Mouse (Mus musculus) G1E (cell line): ENCODE results near the gene 2010111I01Rik. TPM values are rescaled to one million over a fixed set of nuclear protein-coding genes. Genes with fewer than 3 reads are reported as not detected.

Experiments used
- ATAC-seq: 2 replicates; pipeline ENCODE4 v1.8.0; 2016; ENCODE audit warnings: mild to moderate bottlenecking; ENCODE audit not compliant: insufficient number of reproducible peaks, poor library complexity, low FRiP score, severe bottlenecking; ENCODE audit errors: extremely low read depth
- DNase-seq: peaks from one replicate; pipeline ENCODE4 v3.0.0; 2012; ENCODE audit warnings: low spot score
- H3K27me3 ChIP-seq: 2 replicates; pipeline ENCODE4 v1.6.1; 2012; ENCODE audit warnings: mild to moderate bottlenecking, low read length, inconsistent platforms; ENCODE audit not compliant: insufficient read depth
- H3K36me3 ChIP-seq: replicated peaks from 2 replicates; pipeline ENCODE3; 2012; ENCODE audit warnings: mild to moderate bottlenecking, inconsistent platforms
- H3K4me1 ChIP-seq: 2 replicates; pipeline ENCODE4 v1.6.1; 2012; ENCODE audit warnings: low read depth, low read length, inconsistent platforms, mixed read lengths; ENCODE audit not compliant: insufficient read depth
- H3K4me3 ChIP-seq: 2 replicates; pipeline ENCODE4 v1.5.1; 2012; ENCODE audit warnings: low read depth, mild to moderate bottlenecking, inconsistent platforms, low read length, moderate library complexity, mixed read lengths
- H3K9me3 ChIP-seq: replicated peaks from 2 replicates; pipeline ENCODE4 v1.6.1; 2012; ENCODE audit warnings: inconsistent platforms
- CTCF ChIP-seq: IDR thresholded peaks from 2 replicates; pipeline ENCODE4 v1.5.1; 2012; ENCODE audit warnings: low read depth, low read length, inconsistent platforms, mixed read lengths
- GATA1 ChIP-seq: IDR thresholded peaks from 2 replicates; pipeline ENCODE4 v1.6.1; 2012; ENCODE audit warnings: borderline replicate concordance, low read length, inconsistent platforms, mixed read lengths
- GATA2 ChIP-seq: IDR thresholded peaks from 2 replicates; pipeline ENCODE4 v1.6.1; 2012; ENCODE audit warnings: low read depth, low read length, inconsistent platforms, borderline replicate concordance
- POLR2AphosphoS5 ChIP-seq: IDR thresholded peaks from 2 replicates; pipeline ENCODE4 v1.6.1; 2012; ENCODE audit warnings: low read depth, low read length, inconsistent platforms; ENCODE audit not compliant: insufficient replicate concordance
- TAL1 ChIP-seq: conservative IDR thresholded peaks from 2 replicates; pipeline ENCODE4 v1.6.1; 2012; ENCODE audit warnings: low read depth, low read length, inconsistent platforms, mixed read lengths
- polyA plus RNA-seq: library from polyadenylated mRNA; stranded (reverse); fragments of >175 nt; gene quantifications from 2 replicates; pipeline ENCODE4 v1.2.3, GENCODE M21; 2012
- total RNA-seq, 2 experiments: library from RNA; stranded (forward) in 1 of 2; stranded (reverse) in 1 of 2; fragments of 200-1000 nt in 1 of 2; fragments of >200 nt in 1 of 2; fragmentation: Nextera tagmentation in 1 of 2; gene quantifications; 2 replicates each; pipeline ENCODE4 v1.2.3; 2014 to 2017

The 2010111I01Rik gene
- total and polyA plus RNA-seq, 3 experiments, result 14.7 to 57.2 (median 22.2) TPM

DNA sequence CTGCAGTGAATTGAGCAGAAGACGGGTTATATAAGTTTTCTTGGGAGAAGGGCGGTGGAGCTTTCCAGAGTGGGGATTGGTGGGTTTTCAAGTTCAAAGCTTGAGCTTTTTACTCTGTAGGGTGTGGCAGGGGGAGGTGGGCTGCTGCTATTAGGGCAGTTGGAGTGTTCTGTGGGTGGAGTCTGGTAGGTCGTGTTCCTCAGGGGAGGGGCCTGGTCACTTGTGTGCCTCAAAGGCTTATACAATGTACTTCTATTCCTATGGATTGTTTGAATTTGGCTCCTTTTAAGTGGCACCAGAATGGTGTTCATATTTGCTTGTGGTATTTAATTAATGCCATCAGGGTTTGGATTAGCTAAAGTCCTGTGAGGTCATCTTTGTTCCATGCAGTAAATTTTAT is 12.6 kb upstream of the 2010111I01Rik start:
- ATAC-seq, result no peak
- DNase-seq, result no peak
- Histone ChIP-seq H3K4me3 (no peak overlapping the region), H3K9me3 (no peaks in the 10 kb centered on the region), H3K4me1 (no peaks in the 10 kb centered on the region), H3K36me3 (no peaks in the 10 kb centered on the region), H3K27me3 (peaks cover 3% of the 10 kb centered on the region; the same call in 1 of the 2 replicates)
- TF ChIP-seq GATA1 (no peak), CTCF (no peak), TAL1 (no peak), GATA2 (no peak), POLR2AphosphoS5 (no peak)

DNA sequence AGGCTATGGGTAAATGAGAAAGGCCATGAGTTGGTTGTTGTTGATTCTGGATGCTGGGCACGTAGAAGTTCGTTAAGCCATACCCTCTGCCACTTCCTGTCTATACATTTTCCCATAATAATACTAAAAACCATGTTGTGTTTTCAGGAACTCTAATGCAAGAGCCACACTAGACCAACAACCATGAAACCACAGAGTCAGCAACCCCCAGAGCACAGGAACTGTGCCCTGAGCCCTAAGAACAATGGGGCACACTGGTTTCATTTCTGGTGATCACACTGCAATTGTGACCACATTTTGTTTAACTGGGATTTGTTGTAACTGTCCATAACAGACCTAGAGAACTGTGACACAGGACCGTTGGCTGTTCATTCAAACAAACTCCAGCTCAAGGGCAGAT is 12.1 kb upstream of the 2010111I01Rik start:
- DNase-seq (no peak), ATAC-seq (no peak)
- no peaks in the 10 kb centered on the region for H3K36me3 ChIP-seq
- H3K4me1 ChIP-seq, result no peaks in the 10 kb centered on the region
- H3K27me3 ChIP-seq, result peaks cover 3% of the 10 kb centered on the region; the same call in 1 of the 2 replicates
- H3K4me3 ChIP-seq, result no peak overlapping the region
- TF ChIP-seq CTCF (no peak), GATA1 (no peak), GATA2 (no peak), POLR2AphosphoS5 (no peak), TAL1 (no peak)
- H3K9me3 ChIP-seq, result no peaks in the 10 kb centered on the region

DNA sequence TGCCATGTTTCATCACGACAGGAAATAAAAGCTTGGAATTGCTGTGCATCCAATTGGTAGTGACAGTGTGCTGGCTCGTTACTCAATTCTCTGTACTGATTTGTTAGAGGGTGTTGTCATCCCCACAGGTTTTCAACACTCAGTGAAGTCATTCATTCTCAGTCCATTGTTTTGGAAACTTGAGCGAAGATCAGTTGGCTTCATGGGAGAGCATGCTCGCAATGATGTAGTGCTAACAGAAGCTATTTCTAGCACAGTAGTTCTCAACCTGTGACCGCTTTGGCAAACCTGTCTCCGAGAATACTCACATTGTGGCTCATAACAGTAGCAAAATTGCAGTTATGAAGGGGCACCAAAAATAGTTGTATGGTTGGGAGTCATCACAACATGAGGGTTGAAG is 8.7 kb upstream of the 2010111I01Rik start:
- Histone ChIP-seq H3K4me3 (no peak overlapping the region), H3K36me3 (no peaks in the 10 kb centered on the region), H3K9me3 (no peaks in the 10 kb centered on the region), H3K4me1 (no peaks in the 10 kb centered on the region), H3K27me3 (peaks cover 4% of the 10 kb centered on the region; the same call in 1 of the 2 replicates)
- ATAC-seq (no peak), DNase-seq (no peak)
- no peak for TF ChIP-seq CTCF
- TF ChIP-seq TAL1, result no peak
- no peak for TF ChIP-seq POLR2AphosphoS5
- no peak for TF ChIP-seq GATA1
- TF ChIP-seq GATA2, result no peak

DNA sequence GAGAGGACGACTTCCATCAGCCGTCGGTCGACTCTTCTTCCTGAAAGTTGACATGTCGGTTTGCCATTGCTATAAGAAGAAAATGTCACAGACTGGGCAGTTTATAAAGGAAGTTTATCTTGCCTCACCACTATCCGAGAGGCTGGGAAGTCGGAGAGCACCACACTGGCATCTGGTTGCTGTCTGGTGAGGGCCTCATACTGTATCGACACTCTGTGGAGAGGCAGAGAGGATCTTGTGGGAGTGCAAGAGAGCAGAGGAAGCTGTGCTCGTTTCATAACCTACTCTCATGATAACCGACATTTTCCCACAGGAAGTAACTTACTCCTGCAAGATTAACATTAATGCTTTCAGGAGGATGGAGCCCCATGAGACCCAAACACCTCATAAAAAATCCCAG is 7.9 kb upstream of the 2010111I01Rik start:
- TF ChIP-seq GATA1 (no peak), CTCF (no peak), GATA2 (no peak), POLR2AphosphoS5 (no peak), TAL1 (no peak)
- no peak for ATAC-seq
- H3K4me3 ChIP-seq, result no peak overlapping the region

DNA sequence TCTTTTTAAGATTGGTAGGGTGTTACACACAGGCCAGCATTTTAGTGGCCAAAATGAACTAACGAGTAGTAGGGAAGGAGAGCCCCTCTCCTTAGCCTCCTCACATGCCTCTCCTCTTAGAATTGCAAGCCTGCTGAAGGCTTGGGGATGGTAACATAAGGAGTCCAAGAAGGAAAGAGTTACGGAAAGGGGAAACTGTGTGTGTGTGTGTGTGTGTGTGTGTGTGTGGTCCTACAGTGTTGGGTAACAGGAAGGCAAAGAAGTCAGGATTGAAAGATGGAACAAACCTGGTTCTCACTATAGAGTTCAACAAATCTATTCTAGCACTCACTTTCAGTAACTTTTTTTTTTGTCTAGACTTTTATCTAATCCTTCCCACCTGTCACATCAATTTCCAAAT is 1.3 kb upstream of the 2010111I01Rik start:
- no peak for TF ChIP-seq GATA1
- no peak for TF ChIP-seq POLR2AphosphoS5
- no peak for TF ChIP-seq CTCF
- TF ChIP-seq GATA2, result no peak
- no peak for TF ChIP-seq TAL1
- Histone ChIP-seq H3K36me3 (peaks cover 11% of the 10 kb centered on the region), H3K9me3 (no peaks in the 10 kb centered on the region), H3K4me1 (peaks cover 16% of the 10 kb centered on the region), H3K27me3 (peaks cover 3% of the 10 kb centered on the region; the same call in 1 of the 2 replicates), H3K4me3 (no peak overlapping the region)
- DNase-seq (no peak), ATAC-seq (no peak)

More for the DNA sequence above, 7.9 kb upstream of the 2010111I01Rik start:
- no peaks in the 10 kb centered on the region for H3K9me3 ChIP-seq
- peaks cover 5% of the 10 kb centered on the region; the same call in 1 of the 2 replicates for H3K27me3 ChIP-seq
- no peaks in the 10 kb centered on the region for H3K4me1 ChIP-seq
- DNase-seq, result no peak
- no peaks in the 10 kb centered on the region for H3K36me3 ChIP-seq

DNA sequence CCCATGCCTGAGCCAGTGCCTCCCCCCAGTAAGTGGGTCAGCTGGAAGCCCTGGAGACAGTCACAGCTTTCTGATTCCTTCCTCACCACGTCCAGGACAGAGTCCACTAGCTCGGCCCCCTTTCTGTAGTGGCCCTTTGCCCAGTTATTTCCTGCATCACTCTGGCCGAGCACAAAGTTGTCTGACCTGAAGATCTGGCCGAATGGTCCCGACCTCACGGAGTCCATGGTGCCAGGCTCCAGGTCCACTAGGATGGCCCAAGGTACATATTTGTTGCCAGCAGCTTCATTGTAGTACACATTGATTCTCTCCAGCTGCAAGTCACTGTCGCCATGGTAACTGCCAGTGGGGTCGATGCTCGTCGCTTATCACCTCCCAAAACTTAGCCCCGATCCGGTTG is 3.5 kb downstream of the 2010111I01Rik start:
- no peak for TF ChIP-seq POLR2AphosphoS5
- no peak for TF ChIP-seq TAL1
- no peak for TF ChIP-seq GATA2

More for the DNA sequence above, 3.5 kb downstream of the 2010111I01Rik start:
- ATAC-seq (no peak), DNase-seq (no peak)
- Histone ChIP-seq H3K4me1 (peaks cover 16% of the 10 kb centered on the region), H3K9me3 (no peaks in the 10 kb centered on the region), H3K36me3 (peaks cover 15% of the 10 kb centered on the region), H3K4me3 (no peak overlapping the region), H3K27me3 (no peaks in the 10 kb centered on the region)
